ENCODE assay signal across 8 mouse cellular contexts in genomic region chr2:23040001-23040646, GRCm38 (mm10). TPM values are rescaled to one million over a fixed set of nuclear protein-coding genes. Genes with fewer than 3 reads are reported as not detected.
A peak's percentile ranks its signal among the peaks of the same experiment; 100 is the strongest.
DNase-seq lines count a peak whose midpoint lies in the region; ATAC-seq lines count a peak whose summit lies in the region.

TSS of gene Abi1 (minus strand) at chr2:23040241.

- H3K4me3 ChIP-seq in hindbrain, embryonic 15.5 days, result peak within 1 kb of the TSS; percentile 86

- H3K4me2 ChIP-seq in hindbrain, embryonic 15.5 days, result peak within 1 kb of the TSS; percentile 73

- peak; percentile 98 for ATAC-seq in hindbrain, embryonic 15.5 days (ENCODE audit: low FRiP score, low read depth)

- H3K9ac ChIP-seq in hindbrain, embryonic 15.5 days, result peak within 1 kb of the TSS; percentile 97

- WGBS in hindbrain, embryonic 15.5 days, result 2% methylated on average over 24 of the region's 24 CpGs

- H3K4me1 ChIP-seq in hindbrain, embryonic 15.5 days (replicated peaks), result peaks cover 24% of the 10 kb centered on the region

- H3K9me3 ChIP-seq in hindbrain, embryonic 15.5 days, result no peaks in the 10 kb centered on the region

- no peaks in the 10 kb centered on the region for H3K36me3 ChIP-seq in hindbrain, embryonic 15.5 days

- H3K27me3 ChIP-seq in hindbrain, embryonic 15.5 days, result no peaks in the 10 kb centered on the region

- peak; percentile 85 for DNase-seq in WW6 (ENCODE audit: low read depth, low spot score)
- peak; percentile 88 for DNase-seq in cerebellum, postnatal 36 days
- peak; percentile 88 to 95 for DNase-seq in frontal cortex, postnatal 36 days (ENCODE audit: low spot score in 2 of 2)
- peak; percentile 91 for DNase-seq in left cerebral cortex, adult 11 months (ENCODE audit: low spot score)
- DNase-seq in lung, postnatal 4 days, result peak; percentile 94 to 96
- peak; percentile 92 to 94 for DNase-seq in right cerebral cortex, adult 2 months (ENCODE audit: low spot score in 2 of 2)
- DNase-seq in urinary bladder, postnatal 36 days (ENCODE audit: low spot score in 2 of 2), result peak; percentile 84 to 90

- peak within 1 kb of the TSS; percentile 97 for H3K27ac ChIP-seq in hindbrain, embryonic 15.5 days (replicated peaks)

RNA-seq across cellular contexts. Expression of gene Abi1, which starts in this region (rescaled TPM):
- polyA plus RNA-seq in hindbrain, embryonic 15.5 days (2015; fragmentation: Nextera tagmentation; extraction: Ambion mirVana), result 57.3 and 60.9 TPM in 2 replicates

Comparison
In these comparisons a context has a peak if more than half of its experiments do, and no peak if none do; other contexts are left out.
1. Peak in every context shown above with its lines: DNase-seq, ATAC-seq, H3K4me3 ChIP-seq and H3K27ac ChIP-seq.